Mouse (Mus musculus) c-Kit-positive CD71-positive TER-119-negative erythroid progenitor cells, embryonic 14.5 days (primary cell): ENCODE results near the gene Cacng3.

Source experiments
- DNase-seq: peaks from one replicate; pipeline ENCODE4 v3.0.0-alpha.2; 2013; ENCODE audit warnings: low read depth

Gene Cacng3

GRCm38 (mm10) chr7:122718540-122718939 lies 48.2 kb downstream of the Cacng3 start:
- no peak for DNase-seq

GRCm38 (mm10) chr7:122723358-122723876 lies 53.1 kb downstream of the Cacng3 start:
- DNase-seq = no peak

GRCm38 (mm10) chr7:122726376-122726775 lies 56.1 kb downstream of the Cacng3 start:
- DNase-seq = no peak

- no peak for DNase-seq
These were observed 57.9 kb downstream of the Cacng3 start for GRCm38 (mm10) chr7:122728186-122728585.

- DNase-seq = no peak
These were observed 58.6 kb downstream of the Cacng3 start for GRCm38 (mm10) chr7:122728846-122729245.

- no peak for DNase-seq
These were observed 65.0 kb downstream of the Cacng3 start for GRCm38 (mm10) chr7:122735323-122735722.

- no peak for DNase-seq
These were observed 68.2 kb downstream of the Cacng3 start for GRCm38 (mm10) chr7:122738541-122738940.

- no peak for DNase-seq
These were observed 70.4 kb downstream of the Cacng3 start for GRCm38 (mm10) chr7:122740663-122741062.

GRCm38 (mm10) chr7:122755920-122756603 lies 85.8 kb downstream of the Cacng3 start:
- no peak for DNase-seq

GRCm38 (mm10) chr7:122758645-122759044 lies 88.4 kb downstream of the Cacng3 start:
- no peak for DNase-seq

GRCm38 (mm10) chr7:122764506-122764905 lies 94.2 kb downstream of the Cacng3 start:
- no peak for DNase-seq

GRCm38 (mm10) chr7:122768292-122769020 lies 98.2 kb downstream of the Cacng3 start:
- no peak for DNase-seq

GRCm38 (mm10) chr7:122779601-122780000 lies 109.3 kb downstream of the Cacng3 start:
- no peak for DNase-seq

- no peak for DNase-seq
These were observed 119.6 kb downstream of the Cacng3 start for GRCm38 (mm10) chr7:122789929-122790328.

- no peak for DNase-seq
These were observed 123.5 kb downstream of the Cacng3 start for GRCm38 (mm10) chr7:122793655-122794346.

GRCm38 (mm10) chr7:122795140-122795539 lies 124.8 kb downstream of the Cacng3 start:
- DNase-seq = no peak

- no peak for DNase-seq
These were observed 130.5 kb downstream of the Cacng3 start for GRCm38 (mm10) chr7:122800821-122801220.

GRCm38 (mm10) chr7:122803839-122804496 lies 133.7 kb downstream of the Cacng3 start:
- no peak for DNase-seq

GRCm38 (mm10) chr7:122806531-122806930 lies 136.2 kb downstream of the Cacng3 start:
- DNase-seq = no peak

- DNase-seq = no peak
These were observed 143.4 kb downstream of the Cacng3 start for GRCm38 (mm10) chr7:122813724-122814123.

GRCm38 (mm10) chr7:122817565-122817964 lies 147.3 kb downstream of the Cacng3 start:
- no peak for DNase-seq
